Mouse (Mus musculus) CH12.LX (cell line): Measurements from ENCODE around the gene Rasl10a. TPM values are rescaled to one million over a fixed set of nuclear protein-coding genes. Genes with fewer than 3 reads are reported as not detected.

Source experiments
- DNase-seq: peaks from one replicate; pipeline ENCODE4 v3.0.0-alpha.2; 2013; ENCODE audit errors: extremely low read depth
- H3K27ac ChIP-seq: 2 replicates; pipeline ENCODE4 v1.5.1; 2012; ENCODE audit warnings: low read depth, mild to moderate bottlenecking, control low read depth, moderate library complexity; ENCODE audit not compliant: insufficient read depth
- H3K27me3 ChIP-seq: replicated peaks from 2 replicates; pipeline ENCODE3; 2012; ENCODE audit warnings: inconsistent platforms
- H3K36me3 ChIP-seq, 2 experiments: replicated peaks in 1 of 2; 2 replicates each; pipeline versions ENCODE3 to v1.6.1; 2012; ENCODE audit warnings: inconsistent platforms in 1 of 2, low read length in 1 of 2, mild to moderate bottlenecking in 1 of 2, mixed read lengths in 1 of 2, moderate library complexity in 1 of 2; ENCODE audit not compliant: control insufficient read depth in 1 of 2, insufficient read depth in 1 of 2
- H3K4me1 ChIP-seq, 2 experiments: 2 replicates each; pipeline ENCODE4 v1.6.1; 2012; ENCODE audit warnings: inconsistent platforms in 1 of 2, moderate library complexity in 1 of 2; ENCODE audit not compliant: insufficient read depth in 2 of 2, control insufficient read depth in 1 of 2
- H3K4me2 ChIP-seq: 2 replicates; pipeline ENCODE4 v1.6.1; 2012; ENCODE audit warnings: low read depth, mild to moderate bottlenecking, control low read depth; ENCODE audit not compliant: poor library complexity, insufficient read depth, severe bottlenecking
- H3K4me3 ChIP-seq, 3 experiments: fragments of 150-350 bp in 1 of 3; sonication (generic) in 1 of 3; replicated peaks in 1 of 3; 2 replicates each; pipeline versions ENCODE3 to v1.5.1; 2011 to 2012; ENCODE audit warnings: low read depth in 2 of 3, low read length in 2 of 3, mild to moderate bottlenecking in 2 of 3, moderate library complexity in 2 of 3, control low read depth in 1 of 3, improper control_type of control experiment in 1 of 3, inconsistent platforms in 1 of 3, mixed read lengths in 1 of 3; ENCODE audit not compliant: poor library complexity in 1 of 3
- H3K79me2 ChIP-seq: replicated peaks from 2 replicates; pipeline ENCODE4 v1.6.1; 2012; ENCODE audit warnings: mild to moderate bottlenecking, moderate library complexity; ENCODE audit not compliant: control insufficient read depth, poor library complexity, insufficient read depth, severe bottlenecking; ENCODE audit errors: extremely low read depth
- H3K9ac ChIP-seq: 2 replicates; pipeline ENCODE4 v1.6.1; 2012; ENCODE audit warnings: low read depth, mild to moderate bottlenecking, control low read depth, moderate library complexity; ENCODE audit not compliant: insufficient read depth
- H3K9me3 ChIP-seq: replicated peaks from 2 replicates; pipeline ENCODE3; 2012; ENCODE audit warnings: low read length, inconsistent platforms, mixed read lengths
- BHLHE40 ChIP-seq: IDR thresholded peaks from 2 replicates; pipeline ENCODE4 v1.6.1; 2011; ENCODE audit warnings: mild to moderate bottlenecking, low read depth, low read length, improper control_type of control experiment
- CTCF ChIP-seq, 2 experiments: IDR thresholded peaks in 1 of 2; conservative IDR thresholded peaks in 1 of 2; 2 replicates each; pipeline ENCODE4 v1.5.1; 2011 to 2012; ENCODE audit warnings: low read depth in 2 of 2, low read length in 2 of 2, improper control_type of control experiment in 1 of 2, inconsistent platforms in 1 of 2, mild to moderate bottlenecking in 1 of 2, moderate library complexity in 1 of 2
- ELF1 ChIP-seq: IDR thresholded peaks from 2 replicates; pipeline ENCODE4 v1.6.1; 2014; ENCODE audit warnings: low read depth, mild to moderate bottlenecking, inconsistent platforms, low read length, improper control_type of control experiment
- ETS1 ChIP-seq: conservative IDR thresholded peaks from 2 replicates; pipeline ENCODE4 v1.6.1; 2012; ENCODE audit warnings: low read depth, mild to moderate bottlenecking, inconsistent platforms, low read length, improper control_type of control experiment, moderate library complexity
- GABPA ChIP-seq: IDR thresholded peaks from 2 replicates; pipeline ENCODE4 v1.6.1; 2012; ENCODE audit warnings: low read depth, low read length, improper control_type of control experiment, inconsistent platforms; ENCODE audit not compliant: insufficient replicate concordance
- HCFC1 ChIP-seq: IDR thresholded peaks from 2 replicates; pipeline ENCODE4 v1.6.1; 2012; ENCODE audit warnings: low read depth, mild to moderate bottlenecking, inconsistent platforms, low read length, improper control_type of control experiment
- IRF4 ChIP-seq: IDR thresholded peaks from 2 replicates; pipeline ENCODE4 v1.6.1; 2014; ENCODE audit warnings: low read depth, mild to moderate bottlenecking, inconsistent platforms, low read length, improper control_type of control experiment
- KAT2A ChIP-seq: IDR thresholded peaks from 2 replicates; pipeline ENCODE4 v1.6.1; 2012; ENCODE audit warnings: low read length, improper control_type of control experiment, inconsistent platforms; ENCODE audit not compliant: insufficient replicate concordance
- MAFK ChIP-seq: IDR thresholded peaks from 2 replicates; pipeline ENCODE4 v1.6.1; 2011; ENCODE audit warnings: low read length, improper control_type of control experiment; ENCODE audit not compliant: insufficient replicate concordance
- MAX ChIP-seq: IDR thresholded peaks from 2 replicates; pipeline ENCODE4 v1.6.1; 2011; ENCODE audit warnings: low read length, improper control_type of control experiment
- MAZ ChIP-seq: IDR thresholded peaks from 2 replicates; pipeline ENCODE4 v1.6.1; 2012; ENCODE audit warnings: low read depth, mild to moderate bottlenecking, inconsistent platforms, low read length, improper control_type of control experiment, moderate library complexity
- MXI1 ChIP-seq: IDR thresholded peaks from 2 replicates; pipeline ENCODE4 v1.6.1; 2011; ENCODE audit warnings: mild to moderate bottlenecking, low read depth, low read length, improper control_type of control experiment
- MYC ChIP-seq: IDR thresholded peaks from 2 replicates; pipeline ENCODE4 v1.6.1; 2011; ENCODE audit warnings: low read depth, mild to moderate bottlenecking, improper control_type of control experiment, low read length
- NELFE ChIP-seq: IDR thresholded peaks from 2 replicates; pipeline ENCODE4 v1.6.1; 2011; ENCODE audit warnings: low read depth, low read length, improper control_type of control experiment
- POLR2A ChIP-seq: IDR thresholded peaks from 2 replicates; pipeline ENCODE4 v1.6.1; 2011; ENCODE audit warnings: low read depth, mild to moderate bottlenecking, improper control_type of control experiment, low read length
- POLR2AphosphoS2 ChIP-seq: IDR thresholded peaks from 2 replicates; pipeline ENCODE4 v1.6.1; 2011; ENCODE audit warnings: low read depth, low read length, improper control_type of control experiment
- RAD21 ChIP-seq: IDR thresholded peaks from 2 replicates; pipeline ENCODE4 v1.6.1; 2011; ENCODE audit warnings: low read depth, mild to moderate bottlenecking, low read length, improper control_type of control experiment, moderate library complexity
- RCOR1 ChIP-seq: conservative IDR thresholded peaks from 2 replicates; pipeline ENCODE4 v1.6.1; 2012; ENCODE audit warnings: low read depth, mild to moderate bottlenecking, inconsistent platforms, low read length, improper control_type of control experiment
- SIN3A ChIP-seq: IDR thresholded peaks from 2 replicates; pipeline ENCODE4 v1.6.1; 2012; ENCODE audit warnings: low read length, improper control_type of control experiment, inconsistent platforms
- SMC3 ChIP-seq: IDR thresholded peaks from 2 replicates; pipeline ENCODE4 v1.6.1; 2011; ENCODE audit warnings: low read depth, low read length, improper control_type of control experiment
- TBP ChIP-seq: conservative IDR thresholded peaks from 2 replicates; pipeline ENCODE4 v1.6.1; 2011; ENCODE audit warnings: low read depth, low read length, improper control_type of control experiment
- TCF12 ChIP-seq: IDR thresholded peaks from 2 replicates; pipeline ENCODE4 v1.6.1; 2014; ENCODE audit warnings: low read depth, mild to moderate bottlenecking, inconsistent platforms, low read length, improper control_type of control experiment
- USF1 ChIP-seq: IDR thresholded peaks from 2 replicates; pipeline ENCODE4 v1.6.1; 2014; ENCODE audit warnings: low read depth, mild to moderate bottlenecking, inconsistent platforms, low read length, improper control_type of control experiment
- USF2 ChIP-seq: conservative IDR thresholded peaks from 2 replicates; pipeline ENCODE4 v1.6.1; 2011; ENCODE audit warnings: low read depth, low read length, improper control_type of control experiment
- ZC3H11A ChIP-seq: IDR thresholded peaks from 2 replicates; pipeline ENCODE4 v1.6.1; 2012; ENCODE audit warnings: low read depth, mild to moderate bottlenecking, inconsistent platforms, low read length, improper control_type of control experiment
- ZKSCAN1 ChIP-seq: IDR thresholded peaks from 2 replicates; pipeline ENCODE4 v1.6.1; 2012; ENCODE audit warnings: low read depth, inconsistent platforms, low read length, improper control_type of control experiment, borderline replicate concordance
- dilution Hi-C: fragments of 300-500 bp; cut with MboI; formaldehyde crosslinking; loops from 2 replicates; pipeline ENCODE4 v1.14.3; 2020; ENCODE audit warnings: low sequenced_read_pairs; ENCODE audit not compliant: extremely low pct_unique_long_range_greater_than_20kb, extremely low pct_ligation_motif_present
- in situ Hi-C: fragments of 300-500 bp; cut with MboI; formaldehyde crosslinking; loops from 3 replicates; pipeline ENCODE4 v1.14.3; 2019; ENCODE audit warnings: low sequenced_read_pairs, low pct_ligation_motif_present, low pct_unique_long_range_greater_than_20kb, mixed read lengths
- polyA plus RNA-seq: library from polyadenylated mRNA; unstranded; fragments of >175 nt; gene quantifications from 2 replicates; pipeline ENCODE4 v1.2.1, GENCODE M21; 2012; ENCODE audit warnings: low read depth; ENCODE audit not compliant: insufficient read length
- total RNA-seq, 2 experiments: library from RNA; depleted of rRNA; stranded (reverse); fragments of 300-350 nt in 1 of 2; fragments of >200 nt in 1 of 2; gene quantifications; 2 replicates each; pipeline ENCODE4 v1.2.3; 2012 to 2014

The Rasl10a gene
- total and polyA plus RNA-seq, 3 experiments, result 3.0 to 7.5 (median 6.5) TPM

DNA sequence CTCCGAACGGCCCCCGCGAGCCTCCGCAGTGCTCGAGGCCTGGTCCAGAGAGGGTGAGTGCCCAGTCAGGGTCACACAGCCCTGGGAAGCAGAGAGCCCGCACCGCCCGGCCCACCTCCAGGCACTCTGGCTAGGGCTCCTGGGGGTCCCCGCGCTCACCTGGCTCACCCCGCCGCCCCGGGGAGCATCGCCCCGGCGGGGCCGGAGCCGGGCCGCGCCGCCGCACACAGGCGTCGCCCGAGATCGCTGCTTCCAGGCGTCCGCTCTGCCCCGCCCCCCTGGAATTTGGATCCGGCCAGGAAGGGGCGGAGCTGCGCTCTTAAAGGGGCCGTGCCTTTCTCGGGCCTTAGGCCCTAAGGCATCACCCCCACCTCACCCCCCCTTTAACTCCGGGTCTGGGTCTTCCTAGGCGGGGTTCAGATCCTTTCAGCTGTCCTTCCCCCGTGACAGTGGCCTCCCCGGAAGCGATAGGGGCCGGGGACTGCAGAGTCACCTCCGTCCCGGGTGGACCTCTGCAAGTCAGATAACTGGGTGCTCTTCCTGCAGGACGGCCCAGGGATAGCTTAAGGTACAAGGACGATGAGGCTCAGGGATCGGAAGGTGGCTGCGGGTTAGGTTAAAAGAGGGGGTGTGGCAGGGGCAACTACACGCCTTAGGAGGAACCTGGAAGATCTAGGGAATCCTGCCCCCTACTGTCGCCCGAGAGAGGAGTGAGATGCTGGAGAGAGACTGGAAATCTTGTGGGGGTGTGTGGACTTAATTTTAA is 7.3 kb downstream of the Rasl10a start, which contains the start of gene Gas2l1:
Gene Gas2l1 (minus strand): TSS at position 272 of the 766 bp plus-strand sequence.
- H3K9ac ChIP-seq, result peak within 1 kb of the TSS; percentile 50
- TF ChIP-seq TCF12 (no peak), TBP (no peak), SIN3A (peak; percentile 79), ZKSCAN1 (no peak), USF1 (no peak), NELFE (no peak; the same call in 1 of the 2 replicates), USF2 (no peak), POLR2A (peak; percentile 41; the same call in 1 of the 2 replicates), MYC (0 out of 2 replicates have a peak, but pooled peaks have one; percentile 31), GABPA (no peak), HCFC1 (no peak; the same call in 1 of the 2 replicates), ELF1 (peak; percentile 10), MAX (no peak), MAZ (peak; percentile 36; the same call in 1 of the 2 replicates), RAD21 (peak; percentile 87), IRF4 (0 out of 2 replicates have a peak, but pooled peaks have one; percentile 4), MXI1 (peak; percentile 93), ETS1 (no peak), ZC3H11A (peak; percentile 65), SMC3 (peak; percentile 91), CTCF (conservative IDR thresholded peaks at IDR 0.05 in 1 of 2, IDR thresholded peaks at IDR 0.05 in 1 of 2; ENCODE audit: low read depth in 2 of 2, low read length in 2 of 2) (peak; percentile 29 to 93; a peak in 3 of 4 replicates), POLR2AphosphoS2 (no peak), BHLHE40 (no peak), RCOR1 (no peak), KAT2A (no peak), MAFK (no peak)
- peak within 1 kb of the TSS; percentile 53 to 68 (median 53) for H3K4me3 ChIP-seq
- H3K9me3 ChIP-seq, result no peaks in the 10 kb centered on the region
- peaks cover 13 to 28% of the 10 kb centered on the region in 2 experiments for H3K36me3 ChIP-seq
- peak; percentile 85 for DNase-seq
- no peaks in the 10 kb centered on the region for H3K79me2 ChIP-seq
- H3K4me1 ChIP-seq, result peaks cover 23 to 38% of the 10 kb centered on the region in 2 experiments
- in situ Hi-C loops, result loop anchor here (5.0 kb wide), 1 partner anchor 48 kb away; no protein-coding TSS in a partner anchor
- dilution Hi-C loops, result no loop called here
- peaks cover 15% of the 10 kb centered on the region for H3K27me3 ChIP-seq
- H3K4me2 ChIP-seq, result peak within 1 kb of the TSS; percentile 58
- no peak within 1 kb of the TSS for H3K27ac ChIP-seq
